Mouse (Mus musculus) kidney, postnatal 4 days (tissue): ENCODE results near the gene Fam169a.
"Not testable (repeated sequence)": the region's sequence is repeated elsewhere in the genome, so short reads cannot be mapped to it uniquely, and the experiment has no call there.

ENCODE experiments used
- DNase-seq, 2 experiments: peaks; one replicate each; pipeline ENCODE4 v3.0.0; 2021; ENCODE audit warnings: mixed read lengths in 2 of 2

The Fam169a gene

GRCm38 (mm10) chr13:97080615-97081014 is 13.5 kb downstream of the Fam169a start:
- no peak for DNase-seq

- DNase-seq, result no peak
Measured at GRCm38 (mm10) chr13:97082432-97082831, 15.3 kb downstream of the Fam169a start.

- no peak for DNase-seq
Measured at GRCm38 (mm10) chr13:97086316-97086715, 19.2 kb downstream of the Fam169a start.

- DNase-seq, result no peak
Measured at GRCm38 (mm10) chr13:97087421-97087820, 20.3 kb downstream of the Fam169a start.

- no peak for DNase-seq
Measured at GRCm38 (mm10) chr13:97088183-97088582, 21.1 kb downstream of the Fam169a start.

GRCm38 (mm10) chr13:97095726-97096125 is 28.6 kb downstream of the Fam169a start:
- DNase-seq, result no peak

GRCm38 (mm10) chr13:97099187-97099852 is 32.2 kb downstream of the Fam169a start, which contains the start of gene Gm6169:
Gene Gm6169 (minus strand): TSS chr13:97099237.
- peak; percentile 74 to 78 for DNase-seq

- no peak for DNase-seq
Measured at GRCm38 (mm10) chr13:97104996-97105395, 37.9 kb downstream of the Fam169a start.

GRCm38 (mm10) chr13:97107721-97108120 is 40.6 kb downstream of the Fam169a start:
- not testable (repeated sequence) for DNase-seq

- no peak for DNase-seq
Measured at GRCm38 (mm10) chr13:97109046-97109445, 42.0 kb downstream of the Fam169a start.

GRCm38 (mm10) chr13:97121341-97121740 is 54.3 kb downstream of the Fam169a start:
- no peak for DNase-seq

GRCm38 (mm10) chr13:97129654-97130053 is 62.6 kb downstream of the Fam169a start:
- DNase-seq, result not testable (repeated sequence)

GRCm38 (mm10) chr13:97130413-97130812 is 63.3 kb downstream of the Fam169a start:
- not testable (repeated sequence) for DNase-seq

GRCm38 (mm10) chr13:97137466-97138400 is 70.6 kb downstream of the Fam169a start, which contains the start of the genes Gfm2 and Nsa2:
Gene Gfm2 (plus strand): TSS chr13:97137937.
Gene Nsa2 (minus strand): TSS chr13:97137937.
- DNase-seq, result peak; percentile 88 to 93

- DNase-seq, result not testable (repeated sequence)
Measured at GRCm38 (mm10) chr13:97138404-97138931, 71.4 kb downstream of the Fam169a start.

GRCm38 (mm10) chr13:97142321-97142720 is 75.2 kb downstream of the Fam169a start:
- no peak for DNase-seq

GRCm38 (mm10) chr13:97145834-97146233 is 78.7 kb downstream of the Fam169a start:
- peak; percentile 37 to 46 for DNase-seq

GRCm38 (mm10) chr13:97175520-97176264 is 108.6 kb downstream of the Fam169a start:
- DNase-seq, result peak in 1 of 2 experiments; percentile 43

GRCm38 (mm10) chr13:97176731-97177130 is 109.6 kb downstream of the Fam169a start:
- no peak for DNase-seq

- no peak for DNase-seq
Measured at GRCm38 (mm10) chr13:97178943-97179342, 111.9 kb downstream of the Fam169a start.

- no peak for DNase-seq
Measured at GRCm38 (mm10) chr13:97180113-97180828, 113.2 kb downstream of the Fam169a start.
